Mouse (Mus musculus): ENCODE data around the gene Pacs1. TPM values are rescaled to one million over a fixed set of nuclear protein-coding genes. Genes with fewer than 3 reads are reported as not detected.
"Not testable (repeated sequence)": the region's sequence is repeated elsewhere in the genome, so short reads cannot be mapped to it uniquely, and the experiment has no call there.

Gene Pacs1
- polyA plus RNA-seq, 1 experiment from 2014 or later: 13.5 TPM

DNA sequence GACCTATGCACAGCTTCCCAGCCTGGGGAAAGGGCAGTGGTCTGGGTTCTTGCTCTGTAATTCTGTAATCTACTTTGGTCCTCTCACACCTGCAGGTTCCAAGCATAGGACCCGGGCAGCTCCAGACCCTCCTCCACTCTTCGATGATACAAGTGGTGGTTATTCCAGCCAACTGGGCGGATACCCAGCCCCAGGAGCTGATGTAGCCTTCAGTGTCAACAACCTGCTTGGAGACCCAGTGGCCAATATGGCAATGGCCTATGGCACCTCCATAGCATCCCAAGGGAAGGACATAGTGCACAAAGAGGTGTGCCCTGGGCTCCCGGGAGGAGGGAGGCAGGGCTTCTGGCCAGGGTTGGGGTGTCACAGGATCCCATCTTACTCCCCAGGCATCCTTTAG is 183.6 kb downstream of the Pacs1 start:
- H3K9ac ChIP-seq (ENCODE audit: low read length): peak overlapping the region; percentile 88
- no peak for ATAC-seq (ENCODE audit: insufficient read depth, low FRiP score)
- H3K36me3 ChIP-seq (ENCODE audit: control insufficient read depth, insufficient read depth, low read length): no peaks in the 10 kb centered on the region
- 91% methylated on average over 4 of the region's 4 CpGs for WGBS
- peak overlapping the region; percentile 91 for H3K4me2 ChIP-seq (ENCODE audit: low read depth, low read length)
- peaks cover 22% of the 10 kb centered on the region for H3K4me1 ChIP-seq (ENCODE audit: control insufficient read depth, insufficient read depth, low read length)
- H3K9me3 ChIP-seq (replicated peaks; ENCODE audit: control insufficient read depth, low read length): no peaks in the 10 kb centered on the region
- peaks cover 21% of the 10 kb centered on the region for H3K27me3 ChIP-seq (ENCODE audit: control insufficient read depth, insufficient read depth, low read length)
- H3K27ac ChIP-seq (ENCODE audit: low read length): no peak overlapping the region
- peak overlapping the region; percentile 90 for H3K4me3 ChIP-seq (replicated peaks; ENCODE audit: low read length)

DNA sequence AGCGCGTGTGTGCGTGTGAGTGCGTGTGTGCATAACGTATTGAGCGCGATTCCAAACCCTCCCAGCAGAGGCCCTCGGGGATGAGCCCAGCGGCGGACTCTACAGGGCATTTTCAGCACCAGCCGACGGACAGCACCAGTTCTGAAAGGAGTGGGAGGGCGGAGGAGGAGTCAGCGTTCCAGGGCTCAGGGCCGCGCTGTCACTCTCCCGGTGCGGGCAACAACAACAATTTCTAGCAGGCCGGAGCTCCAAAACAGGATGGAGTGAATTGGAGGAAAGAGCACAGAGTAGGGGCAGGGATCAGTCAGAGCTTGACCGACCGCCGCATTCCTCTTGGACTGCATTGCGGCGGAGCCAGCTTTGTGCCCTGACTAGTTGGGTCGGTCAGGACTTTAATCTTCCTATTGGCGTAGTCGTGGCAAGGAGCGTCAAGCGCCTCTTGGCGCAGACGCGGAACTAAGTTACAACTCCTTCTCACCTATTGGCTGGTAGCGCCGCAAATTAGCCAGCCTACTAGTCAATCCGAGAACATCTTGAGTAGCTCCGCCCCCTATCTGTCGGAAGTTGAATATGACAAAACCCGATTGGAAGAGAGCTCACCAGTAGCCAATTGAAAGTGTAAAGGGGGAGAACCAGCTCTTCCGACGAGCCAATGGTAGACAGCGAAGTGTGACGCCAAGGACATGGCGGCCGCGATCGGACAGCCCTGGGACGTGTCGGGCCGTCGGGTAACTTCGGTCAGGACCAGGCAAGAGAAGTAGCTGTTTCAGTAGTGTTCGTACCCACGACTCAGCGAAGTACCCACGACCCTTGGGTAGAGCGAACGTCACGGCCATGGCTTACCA is 184.8 kb downstream of the Pacs1 start, which contains the start of gene Yif1a:
Gene Yif1a (plus strand): TSS at position 655 of the 845 bp plus-strand sequence.
- WGBS: under 1% methylated on average over 58 of the region's 58 CpGs
- Histone ChIP-seq H3K4me1 (ENCODE audit: control insufficient read depth, insufficient read depth, low read length) (peaks cover 20% of the 10 kb centered on the region), H3K4me2 (ENCODE audit: low read depth, low read length) (peak within 1 kb of the TSS; percentile 91)

DNA sequence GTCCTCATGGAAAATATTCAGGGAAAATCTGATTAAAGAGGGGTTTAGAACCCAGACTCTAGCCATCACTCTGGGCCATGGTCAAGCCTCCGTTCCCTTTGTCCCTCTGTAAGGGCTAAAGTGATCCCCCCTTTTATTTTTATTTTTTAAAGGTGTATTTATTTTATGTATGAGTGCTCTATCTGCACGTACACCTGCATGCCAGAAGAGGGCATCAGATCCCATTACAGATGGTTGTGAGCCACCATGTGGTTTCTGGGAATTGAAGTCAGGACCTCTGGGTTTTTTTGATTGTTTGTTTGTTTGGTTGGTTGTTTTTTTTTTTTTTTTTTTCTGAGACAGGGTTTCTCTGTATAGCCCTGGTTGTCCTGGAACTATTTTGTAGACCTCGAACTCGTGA is 186.4 kb downstream of the Pacs1 start:
- not testable (repeated sequence) for H3K9ac ChIP-seq (ENCODE audit: low read length); H3K36me3 ChIP-seq (ENCODE audit: control insufficient read depth, insufficient read depth, low read length); H3K4me2 ChIP-seq (ENCODE audit: low read depth, low read length); H3K4me3 ChIP-seq (replicated peaks; ENCODE audit: low read length); H3K9me3 ChIP-seq (replicated peaks; ENCODE audit: control insufficient read depth, low read length); ATAC-seq (ENCODE audit: insufficient read depth, low FRiP score); H3K27ac ChIP-seq (ENCODE audit: low read length)
- H3K27me3 ChIP-seq (ENCODE audit: control insufficient read depth, insufficient read depth, low read length): peaks cover 47% of the 10 kb centered on the region
- peaks cover 20% of the 10 kb centered on the region for H3K4me1 ChIP-seq (ENCODE audit: control insufficient read depth, insufficient read depth, low read length)
- WGBS: 56% methylated on average over 4 of the region's 4 CpGs

More for the DNA sequence above, 184.8 kb downstream of the Pacs1 start, which contains the start of gene Yif1a:
- ATAC-seq (ENCODE audit: insufficient read depth, low FRiP score): peak; percentile 92
- no peaks in the 10 kb centered on the region for H3K9me3 ChIP-seq (replicated peaks; ENCODE audit: control insufficient read depth, low read length)
- H3K4me3 ChIP-seq (replicated peaks; ENCODE audit: low read length): peak within 1 kb of the TSS; percentile 90
- H3K36me3 ChIP-seq (ENCODE audit: control insufficient read depth, insufficient read depth, low read length): no peaks in the 10 kb centered on the region
- H3K27ac ChIP-seq (ENCODE audit: low read length): peak within 1 kb of the TSS; percentile 87
- peak within 1 kb of the TSS; percentile 88 for H3K9ac ChIP-seq (ENCODE audit: low read length)
- peaks cover 31% of the 10 kb centered on the region for H3K27me3 ChIP-seq (ENCODE audit: control insufficient read depth, insufficient read depth, low read length)

DNA sequence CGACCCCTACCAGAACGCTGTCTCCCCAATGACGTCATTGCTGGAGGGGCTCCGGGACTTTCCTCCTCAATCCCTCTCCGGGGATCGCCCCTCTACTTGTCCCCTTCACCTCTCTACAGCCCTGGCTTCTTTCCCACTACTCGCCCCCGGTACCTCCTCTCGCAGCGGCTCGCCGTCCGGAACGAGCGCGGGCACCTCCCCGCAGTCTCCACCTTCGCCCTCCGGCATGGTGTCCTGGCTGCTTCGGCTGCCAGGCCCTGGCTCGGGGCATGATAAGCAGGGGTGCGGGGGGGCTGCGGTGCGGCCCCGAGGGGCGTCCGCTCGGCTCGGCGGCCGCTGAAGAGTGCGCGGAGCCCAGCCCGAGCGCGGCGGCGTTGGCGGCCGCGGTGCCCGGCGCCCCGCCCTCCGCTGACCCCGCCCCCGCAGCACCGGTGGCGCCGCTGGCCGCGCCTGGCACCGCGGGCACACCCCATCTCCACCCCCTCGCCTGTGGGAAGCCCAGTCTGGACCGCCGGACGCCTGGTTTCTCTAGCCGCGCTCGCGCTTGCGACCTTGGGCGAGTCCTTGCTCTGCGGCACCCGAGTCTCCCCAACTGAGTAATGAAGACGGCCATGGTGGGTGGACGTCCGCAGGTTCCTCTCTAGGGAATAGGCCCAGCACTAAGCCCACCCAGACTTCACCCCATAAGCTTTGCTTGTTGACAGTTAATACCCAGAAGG is 187.6 kb downstream of the Pacs1 start, which contains the start of gene Tmem151a:
Gene Tmem151a (minus strand): TSS at position 387 of the 719 bp plus-strand sequence.
- H3K27ac ChIP-seq (ENCODE audit: low read length): no peak within 1 kb of the TSS
- ATAC-seq (ENCODE audit: insufficient read depth, low FRiP score): no peak
- H3K9ac ChIP-seq (ENCODE audit: low read length): peak within 1 kb of the TSS; percentile 67
- H3K4me3 ChIP-seq (replicated peaks; ENCODE audit: low read length): peak within 1 kb of the TSS; percentile 53
- under 1% methylated on average over 68 of the region's 69 CpGs for WGBS
- no peaks in the 10 kb centered on the region for H3K36me3 ChIP-seq (ENCODE audit: control insufficient read depth, insufficient read depth, low read length)
- H3K4me1 ChIP-seq (ENCODE audit: control insufficient read depth, insufficient read depth, low read length): peaks cover 20% of the 10 kb centered on the region
- peaks cover 55% of the 10 kb centered on the region for H3K27me3 ChIP-seq (ENCODE audit: control insufficient read depth, insufficient read depth, low read length)
- no peaks in the 10 kb centered on the region for H3K9me3 ChIP-seq (replicated peaks; ENCODE audit: control insufficient read depth, low read length)
- H3K4me2 ChIP-seq (ENCODE audit: low read depth, low read length): peak within 1 kb of the TSS; percentile 83

DNA sequence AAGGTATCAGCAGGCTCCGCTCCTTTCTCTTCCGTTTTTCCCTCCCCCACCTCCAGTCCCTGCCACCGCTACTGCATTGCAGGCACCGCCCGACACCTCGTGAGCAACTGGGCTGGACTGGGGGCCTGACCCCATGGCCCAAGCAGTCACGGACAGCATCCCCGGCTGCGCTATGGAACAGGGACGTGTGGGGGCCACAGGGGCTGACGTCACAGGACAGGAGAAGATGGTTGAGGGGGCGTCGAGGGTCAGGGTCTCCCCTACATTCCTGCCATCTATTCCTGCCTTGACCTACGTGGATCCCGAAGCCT is 188.1 kb downstream of the Pacs1 start:
- no peaks in the 10 kb centered on the region for H3K36me3 ChIP-seq (ENCODE audit: control insufficient read depth, insufficient read depth, low read length)
- no peaks in the 10 kb centered on the region for H3K9me3 ChIP-seq (replicated peaks; ENCODE audit: control insufficient read depth, low read length)
- peak overlapping the region; percentile 83 for H3K4me2 ChIP-seq (ENCODE audit: low read depth, low read length)
- peak overlapping the region; percentile 53 for H3K4me3 ChIP-seq (replicated peaks; ENCODE audit: low read length)
- WGBS: 5% methylated on average over 15 of the region's 15 CpGs
- peaks cover 55% of the 10 kb centered on the region for H3K27me3 ChIP-seq (ENCODE audit: control insufficient read depth, insufficient read depth, low read length)
- H3K4me1 ChIP-seq (ENCODE audit: control insufficient read depth, insufficient read depth, low read length): peaks cover 20% of the 10 kb centered on the region
- peak overlapping the region; percentile 67; the same call in 1 of the 2 replicates for H3K9ac ChIP-seq (ENCODE audit: low read length)
- H3K27ac ChIP-seq (ENCODE audit: low read length): no peak overlapping the region
- ATAC-seq (ENCODE audit: insufficient read depth, low FRiP score): no peak

DNA sequence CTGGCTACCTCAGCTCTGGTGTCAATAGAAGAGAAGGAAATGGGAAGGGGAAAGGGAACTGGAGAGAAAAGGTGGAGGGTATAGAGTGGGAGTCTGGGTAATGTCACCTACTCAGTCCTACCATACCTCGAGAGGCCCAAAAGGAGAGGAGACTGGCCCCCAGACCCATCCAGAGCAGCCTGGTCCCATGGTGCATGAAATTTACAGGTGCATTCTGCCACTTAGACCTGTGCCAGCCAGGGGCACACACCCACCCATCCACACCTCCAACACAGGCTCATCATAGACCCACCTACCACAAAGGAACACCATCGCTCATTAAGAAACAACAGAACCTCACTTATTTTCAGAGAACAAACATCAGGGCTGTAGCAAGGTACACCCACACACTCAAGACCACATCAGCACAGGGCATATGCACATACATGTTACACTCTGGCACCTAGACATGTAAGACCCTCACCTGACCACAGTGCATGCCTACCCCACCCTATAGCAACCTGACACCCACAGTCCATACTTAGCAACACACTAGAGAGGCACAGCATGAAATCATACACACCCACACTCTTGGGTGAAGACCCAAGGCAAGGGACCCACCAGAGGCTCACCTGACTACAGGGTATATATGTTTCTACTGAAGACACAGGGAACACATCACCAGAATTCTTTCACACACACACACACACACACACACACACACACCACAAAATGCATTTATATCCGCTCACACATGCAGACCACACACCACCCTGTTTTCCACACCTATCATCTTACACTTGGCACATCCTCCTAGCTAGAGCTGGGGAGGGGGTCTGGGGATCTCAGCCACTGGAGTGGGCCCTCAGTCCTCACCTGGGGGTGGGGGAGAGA is 188.7 kb downstream of the Pacs1 start:
- Histone ChIP-seq H3K27me3 (ENCODE audit: control insufficient read depth, insufficient read depth, low read length) (peaks cover 55% of the 10 kb centered on the region), H3K4me1 (ENCODE audit: control insufficient read depth, insufficient read depth, low read length) (peaks cover 16% of the 10 kb centered on the region), H3K9me3 (replicated peaks; ENCODE audit: control insufficient read depth, low read length) (no peaks in the 10 kb centered on the region), H3K9ac (ENCODE audit: low read length) (0 out of 2 replicates have a peak overlapping the region, but pooled peaks have one; percentile 67), H3K4me2 (ENCODE audit: low read depth, low read length) (no peak overlapping the region), H3K27ac (ENCODE audit: low read length) (no peak overlapping the region), H3K36me3 (ENCODE audit: control insufficient read depth, insufficient read depth, low read length) (no peaks in the 10 kb centered on the region), H3K4me3 (replicated peaks; ENCODE audit: low read length) (peak overlapping the region; percentile 53)
- no peak for ATAC-seq (ENCODE audit: insufficient read depth, low FRiP score)
- WGBS: 66% methylated on average over 3 of the region's 3 CpGs

Small RNA genes within 50 kb of the gene (microRNA-seq; reads per million reads assigned to microRNA genes)
- gene Gm27468: not detected

Other genes with a start within 250 kb of the Pacs1 start
- 3.1 and 3.3 TPM in 2 replicates for gene Slc29a2, start 249.3 kb downstream of the Pacs1 start, polyA plus RNA-seq (2015; fragmentation: Nextera tagmentation; extraction: Ambion mirVana)
- gene B4gat1, start 234.3 kb downstream of the Pacs1 start, polyA plus RNA-seq (2015; fragmentation: Nextera tagmentation; extraction: Ambion mirVana): 41.8 and 44.1 TPM in 2 replicates
- 0.99 and 1.3 TPM in 2 replicates for gene AC124502.3, start 234.2 kb downstream of the Pacs1 start, polyA plus RNA-seq (2015; fragmentation: Nextera tagmentation; extraction: Ambion mirVana)
- 39.8 and 43.9 TPM in 2 replicates for gene Brms1, start 231.8 kb downstream of the Pacs1 start, polyA plus RNA-seq (2015; fragmentation: Nextera tagmentation; extraction: Ambion mirVana)
- gene Rin1, start 222.6 kb downstream of the Pacs1 start, polyA plus RNA-seq (2015; fragmentation: Nextera tagmentation; extraction: Ambion mirVana): 4.5 and 4.9 TPM in 2 replicates
- 69.8 and 76.9 TPM in 2 replicates for gene Cd248, start 205.0 kb downstream of the Pacs1 start, polyA plus RNA-seq (2015; fragmentation: Nextera tagmentation; extraction: Ambion mirVana)
- 4.9 and 6.8 TPM in 2 replicates for gene Tmem151a, start 187.6 kb downstream of the Pacs1 start, polyA plus RNA-seq (2015; fragmentation: Nextera tagmentation; extraction: Ambion mirVana)
- gene Yif1a, start 184.6 kb downstream of the Pacs1 start, polyA plus RNA-seq (2015; fragmentation: Nextera tagmentation; extraction: Ambion mirVana): 110 and 123 TPM in 2 replicates
- gene Cnih2, start 174.6 kb downstream of the Pacs1 start, polyA plus RNA-seq (2015; fragmentation: Nextera tagmentation; extraction: Ambion mirVana): 5.8 and 7.4 TPM in 2 replicates
- 240 and 242 TPM in 2 replicates for gene Rab1b, start 166.0 kb downstream of the Pacs1 start, polyA plus RNA-seq (2015; fragmentation: Nextera tagmentation; extraction: Ambion mirVana)
- 13.6 TPM in 2 replicates for gene Klc2, start 154.6 kb downstream of the Pacs1 start, polyA plus RNA-seq (2015; fragmentation: Nextera tagmentation; extraction: Ambion mirVana)
- 253 and 275 TPM in 2 replicates for gene Sf3b2, start 22.3 kb upstream of the Pacs1 start, polyA plus RNA-seq (2015; fragmentation: Nextera tagmentation; extraction: Ambion mirVana)
- 1.7 and 2.1 TPM in 2 replicates for gene Gal3st3, start 25.2 kb upstream of the Pacs1 start, polyA plus RNA-seq (2015; fragmentation: Nextera tagmentation; extraction: Ambion mirVana)
- gene Catsper1, start 62.6 kb upstream of the Pacs1 start, polyA plus RNA-seq (2015; fragmentation: Nextera tagmentation; extraction: Ambion mirVana): not detected in 2 replicates
- 28.3 and 42.3 TPM in 2 replicates for gene Cst6, start 76.5 kb upstream of the Pacs1 start, polyA plus RNA-seq (2015; fragmentation: Nextera tagmentation; extraction: Ambion mirVana)
- gene Eif1ad, start 93.6 kb upstream of the Pacs1 start, polyA plus RNA-seq (2015; fragmentation: Nextera tagmentation; extraction: Ambion mirVana): 45.8 and 52.1 TPM in 2 replicates
- 377 and 400 TPM in 2 replicates for gene Banf1, start 94.0 kb upstream of the Pacs1 start, polyA plus RNA-seq (2015; fragmentation: Nextera tagmentation; extraction: Ambion mirVana)
- gene Sart1, start 115.6 kb upstream of the Pacs1 start, polyA plus RNA-seq (2015; fragmentation: Nextera tagmentation; extraction: Ambion mirVana): 54.1 and 56.4 TPM in 2 replicates
- gene Tsga10ip, start 129.4 kb upstream of the Pacs1 start, polyA plus RNA-seq (2015; fragmentation: Nextera tagmentation; extraction: Ambion mirVana): 7.2 and 8.9 TPM in 2 replicates
- gene Drap1, start 151.9 kb upstream of the Pacs1 start, polyA plus RNA-seq (2015; fragmentation: Nextera tagmentation; extraction: Ambion mirVana): 203 and 207 TPM in 2 replicates
- gene AI837181, start 152.0 kb upstream of the Pacs1 start, polyA plus RNA-seq (2015; fragmentation: Nextera tagmentation; extraction: Ambion mirVana): 14.3 and 14.8 TPM in 2 replicates
- gene Fosl1, start 174.4 kb upstream of the Pacs1 start, polyA plus RNA-seq (2015; fragmentation: Nextera tagmentation; extraction: Ambion mirVana): not detected in 2 replicates
- gene Ccdc85b, start 184.8 kb upstream of the Pacs1 start, polyA plus RNA-seq (2015; fragmentation: Nextera tagmentation; extraction: Ambion mirVana): 4.7 and 5.7 TPM in 2 replicates
- 98.3 and 102 TPM in 2 replicates for gene Fibp, start 187.5 kb upstream of the Pacs1 start, polyA plus RNA-seq (2015; fragmentation: Nextera tagmentation; extraction: Ambion mirVana)
- gene Ctsw, start 195.4 kb upstream of the Pacs1 start, polyA plus RNA-seq (2015; fragmentation: Nextera tagmentation; extraction: Ambion mirVana): 1.6 and 2.2 TPM in 2 replicates
- gene Efemp2, start 200.8 kb upstream of the Pacs1 start, polyA plus RNA-seq (2015; fragmentation: Nextera tagmentation; extraction: Ambion mirVana): 156 and 167 TPM in 2 replicates
- gene Mus81, start 215.3 kb upstream of the Pacs1 start, polyA plus RNA-seq (2015; fragmentation: Nextera tagmentation; extraction: Ambion mirVana): 36.5 and 37.6 TPM in 2 replicates
- gene Cfl1, start 217.3 kb upstream of the Pacs1 start, polyA plus RNA-seq (2015; fragmentation: Nextera tagmentation; extraction: Ambion mirVana): 2,233 and 2,288 TPM in 2 replicates
- 0.13 TPM in 1 of 2 replicates, not detected in the other for gene 1700020D05Rik, start 230.7 kb upstream of the Pacs1 start, polyA plus RNA-seq (2015; fragmentation: Nextera tagmentation; extraction: Ambion mirVana)
- 9.5 and 10.8 TPM in 2 replicates for gene Snx32, start 237.4 kb upstream of the Pacs1 start, polyA plus RNA-seq (2015; fragmentation: Nextera tagmentation; extraction: Ambion mirVana)

All from stomach, embryonic 16.5 days (tissue).